Mouse (Mus musculus) heart, embryonic 14.5 days (tissue): Measurements from ENCODE around the gene Nav1. TPM values are rescaled to one million over a fixed set of nuclear protein-coding genes. Genes with fewer than 3 reads are reported as not detected.

Experiments used
- ATAC-seq: fragments of 200-750 bp; cut with Nextera tagmentation; 2 replicates; pipeline ENCODE4 v1.8.0; 2017; ENCODE audit warnings: low read depth, moderate TSS enrichment; ENCODE audit not compliant: insufficient number of reproducible peaks, insufficient read depth, low FRiP score
- H3K27ac ChIP-seq, 2 experiments: fragments of 200-500 bp in 1 of 2; fragments of 300-500 bp in 1 of 2; sonication (generic) in 1 of 2; replicated peaks in 1 of 2; 2 replicates each; pipeline ENCODE4 v1.5.1; 2012 to 2014; ENCODE audit warnings: low read depth in 2 of 2, low read length in 2 of 2, control low read depth in 1 of 2, mild to moderate bottlenecking in 1 of 2, mixed read lengths in 1 of 2; ENCODE audit not compliant: control insufficient read depth in 1 of 2, insufficient read depth in 1 of 2
- H3K27me3 ChIP-seq: fragments of 300-500 bp; sonication (generic); 2 replicates; pipeline ENCODE4 v1.6.1; 2014; ENCODE audit warnings: mild to moderate bottlenecking, low read length, control low read depth; ENCODE audit not compliant: control insufficient read depth, insufficient read depth
- H3K36me3 ChIP-seq: fragments of 300-500 bp; sonication (generic); 2 replicates; pipeline ENCODE4 v1.6.1; 2014; ENCODE audit warnings: mild to moderate bottlenecking, control low read depth, low read length, mixed read lengths; ENCODE audit not compliant: control insufficient read depth, insufficient read depth
- H3K4me1 ChIP-seq, 2 experiments: fragments of 200-500 bp in 1 of 2; fragments of 300-500 bp in 1 of 2; sonication (generic) in 1 of 2; 2 replicates each; pipeline ENCODE4 v1.6.1; 2012 to 2014; ENCODE audit warnings: low read length in 2 of 2, control low read depth in 1 of 2, mixed read lengths in 1 of 2; ENCODE audit not compliant: control insufficient read depth in 2 of 2, insufficient read depth in 2 of 2
- H3K4me2 ChIP-seq: fragments of 300-500 bp; sonication (generic); 2 replicates; pipeline ENCODE4 v1.6.1; 2014; ENCODE audit warnings: mild to moderate bottlenecking, low read length
- H3K4me3 ChIP-seq, 2 experiments: fragments of 200-500 bp in 1 of 2; fragments of 300-500 bp in 1 of 2; sonication (generic) in 1 of 2; 2 replicates each; pipeline ENCODE4 v1.5.1; 2012 to 2014; ENCODE audit warnings: low read length in 2 of 2, mild to moderate bottlenecking in 2 of 2, control low read depth in 1 of 2, low read depth in 1 of 2, moderate library complexity in 1 of 2; ENCODE audit not compliant: control insufficient read depth in 1 of 2, insufficient read depth in 1 of 2
- H3K9ac ChIP-seq: fragments of 300-500 bp; sonication (generic); 2 replicates; pipeline ENCODE4 v1.6.1; 2014; ENCODE audit warnings: mild to moderate bottlenecking, low read length
- H3K9me3 ChIP-seq: fragments of 300-500 bp; sonication (generic); 2 replicates; pipeline ENCODE4 v1.6.1; 2016; ENCODE audit warnings: low read length, control low read depth; ENCODE audit not compliant: control insufficient read depth
- WGBS: fragments of 180-500 bp; shearing (Covaris S2); extraction: QIAGEN DNeasy Blood & Tissue Kit; methylation state at CpG from one replicate; pipeline ENCODE4 v1.1.7; 2014; 5-methylcytosine and 5-hydroxymethylcytosine counted together
- polyA plus RNA-seq: library from polyadenylated mRNA; unstranded; fragments of >200 nt; fragmentation: Nextera tagmentation; extraction: Ambion mirVana; gene quantifications from 2 replicates; pipeline ENCODE4 v1.2.1, GENCODE M21; 2014

Nav1 gene
- polyA plus RNA-seq, 1 experiment from 2014 or later: 28.0 TPM

- H3K4me3 ChIP-seq: no peak overlapping the region
- H3K9ac ChIP-seq: peak overlapping the region; percentile 44; the same call in 1 of the 2 replicates
- H3K36me3 ChIP-seq: peaks cover 9% of the 10 kb centered on the region; the same call in 1 of the 2 replicates
- peak overlapping the region; percentile 95 for H3K27ac ChIP-seq
- 20% methylated on average over 12 of the region's 12 CpGs for WGBS
- H3K27me3 ChIP-seq: no peaks in the 10 kb centered on the region
- peaks cover 24 to 37% of the 10 kb centered on the region in 2 experiments for H3K4me1 ChIP-seq
- peak; percentile 76 for ATAC-seq
- H3K9me3 ChIP-seq: 0 out of 2 replicates have a peak, but pooled peaks cover 4% of the 10 kb centered on the region
- H3K4me2 ChIP-seq: peak overlapping the region; percentile 19
Measured at GRCm38 (mm10) chr1:135523780-135524517, 83.1 kb downstream of the Nav1 start.

- Histone ChIP-seq H3K4me1 (peaks cover 27 to 38% of the 10 kb centered on the region in 2 experiments), H3K9me3 (0 out of 2 replicates have a peak, but pooled peaks cover 4% of the 10 kb centered on the region), H3K27me3 (no peaks in the 10 kb centered on the region), H3K36me3 (peaks cover 6% of the 10 kb centered on the region; the same call in 1 of the 2 replicates), H3K4me2 (peak overlapping the region; percentile 19; the same call in 1 of the 2 replicates), H3K9ac (peak overlapping the region; percentile 44; the same call in 1 of the 2 replicates), H3K4me3 (no peak overlapping the region), H3K27ac (peak overlapping the region; percentile 95)
- ATAC-seq: no peak
- WGBS: 42% methylated on average over 2 of the region's 2 CpGs
Measured at GRCm38 (mm10) chr1:135523344-135523743, 83.8 kb downstream of the Nav1 start.

DNA sequence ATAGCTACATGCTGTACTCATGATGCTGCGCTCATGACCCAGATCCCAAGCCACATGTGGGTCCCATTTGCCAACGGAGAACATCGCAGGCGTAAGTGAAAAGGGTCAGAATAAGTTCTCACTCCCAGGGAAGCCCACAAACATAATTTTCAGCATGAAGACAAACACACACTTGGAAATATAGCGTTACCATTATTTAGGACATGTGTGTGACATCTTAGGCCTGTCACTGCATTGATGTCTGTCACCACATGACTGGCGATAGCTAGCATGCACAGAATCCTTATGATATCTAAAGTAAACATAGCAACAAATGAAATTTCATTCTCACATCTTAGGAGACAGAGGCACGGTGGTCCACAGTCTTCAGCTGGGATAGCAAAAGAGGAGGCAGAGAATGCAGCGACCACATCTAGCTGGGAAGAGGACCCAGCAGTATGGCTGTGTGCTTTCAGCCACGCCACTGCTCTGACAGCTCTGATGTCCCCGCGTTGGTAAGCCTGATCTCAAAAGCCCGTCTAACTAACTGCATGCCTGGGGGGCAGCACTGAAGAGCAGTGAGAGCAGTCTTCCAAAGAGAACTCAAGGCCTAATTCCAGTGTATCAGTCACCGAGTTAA, 86.4 kb downstream of the Nav1 start:
- Histone ChIP-seq H3K4me1 (peaks cover 39 to 47% of the 10 kb centered on the region in 2 experiments), H3K9ac (peak overlapping the region; percentile 19; the same call in 1 of the 2 replicates), H3K27me3 (no peaks in the 10 kb centered on the region), H3K4me2 (no peak overlapping the region), H3K4me3 (no peak overlapping the region), H3K36me3 (no peaks in the 10 kb centered on the region), H3K27ac (no peak overlapping the region; a peak in 1 of 4 replicates), H3K9me3 (0 out of 2 replicates have a peak, but pooled peaks cover 4% of the 10 kb centered on the region)
- no peak for ATAC-seq
- WGBS: 62% methylated on average over 13 of the region's 13 CpGs

DNA sequence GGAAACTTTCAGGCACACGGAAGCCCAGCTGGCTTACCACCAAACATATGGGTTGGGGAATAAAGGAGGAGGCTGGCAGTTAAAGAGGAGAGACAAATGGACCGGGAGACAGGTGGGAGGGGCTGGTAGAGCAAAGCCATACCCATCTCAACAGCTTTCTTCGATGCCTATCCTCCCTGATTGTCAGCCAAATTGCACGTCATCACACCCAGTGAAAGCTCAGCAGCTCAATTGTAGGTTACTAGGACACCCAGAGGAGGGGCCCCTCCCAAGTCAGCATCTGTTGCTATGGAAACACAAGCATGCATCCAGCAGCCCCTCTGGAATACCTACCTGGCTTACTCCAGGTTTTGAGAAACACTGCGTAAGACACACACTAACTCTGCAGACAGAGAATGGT, 88.4 kb downstream of the Nav1 start:
- Histone ChIP-seq H3K9ac (no peak overlapping the region), H3K4me3 (no peak overlapping the region), H3K4me1 (peaks cover 43 to 53% of the 10 kb centered on the region in 2 experiments), H3K4me2 (no peak overlapping the region), H3K27ac (no peak overlapping the region), H3K36me3 (no peaks in the 10 kb centered on the region), H3K27me3 (no peaks in the 10 kb centered on the region), H3K9me3 (0 out of 2 replicates have a peak, but pooled peaks cover 4% of the 10 kb centered on the region)
- WGBS: 46% methylated on average over 5 of the region's 5 CpGs
- no peak for ATAC-seq

DNA sequence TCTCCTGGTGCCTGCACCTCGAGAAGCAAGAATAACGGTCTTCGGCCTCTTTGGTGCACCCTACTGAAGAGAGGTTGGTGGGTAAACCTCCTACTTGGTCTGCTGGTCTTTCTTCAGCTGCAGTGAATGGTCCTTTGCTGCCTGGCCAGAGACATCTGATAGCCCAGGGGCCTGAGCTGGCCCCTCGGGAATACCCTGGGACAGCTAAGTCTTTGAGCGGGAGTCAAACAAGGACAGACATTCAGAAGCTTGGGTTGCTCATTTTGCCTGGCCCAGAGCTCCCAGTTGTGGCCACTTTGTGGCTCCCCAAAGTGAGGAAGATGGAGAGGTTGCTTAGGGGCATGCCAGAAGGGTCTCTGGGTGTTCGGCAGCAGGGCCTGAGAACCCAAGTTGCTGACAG, 89.6 kb downstream of the Nav1 start:
- 78% methylated on average over 6 of the region's 6 CpGs for WGBS
- Histone ChIP-seq H3K9ac (no peak overlapping the region), H3K4me1 (peaks cover 48 to 57% of the 10 kb centered on the region in 2 experiments), H3K4me3 (no peak overlapping the region), H3K4me2 (no peak overlapping the region), H3K9me3 (0 out of 2 replicates have a peak, but pooled peaks cover 4% of the 10 kb centered on the region), H3K36me3 (no peaks in the 10 kb centered on the region), H3K27me3 (no peaks in the 10 kb centered on the region), H3K27ac (0 out of 4 replicates have a peak overlapping the region, but pooled peaks of 1 of the 2 experiments have one; percentile 15)
- ATAC-seq: no peak

- H3K9me3 ChIP-seq: 0 out of 2 replicates have a peak, but pooled peaks cover 3% of the 10 kb centered on the region
- H3K27ac ChIP-seq: peak overlapping the region in 1 of 2 experiments; percentile 15; a peak in 1 of 4 replicates
- no peak for ATAC-seq
- H3K27me3 ChIP-seq: no peaks in the 10 kb centered on the region
- H3K36me3 ChIP-seq: no peaks in the 10 kb centered on the region
- H3K4me1 ChIP-seq: peaks cover 53 to 65% of the 10 kb centered on the region in 2 experiments
- no peak overlapping the region for H3K4me3 ChIP-seq
- no peak overlapping the region for H3K4me2 ChIP-seq
- 62% methylated on average over 10 of the region's 10 CpGs for WGBS
- no peak overlapping the region for H3K9ac ChIP-seq
Measured at GRCm38 (mm10) chr1:135516511-135517305, 90.4 kb downstream of the Nav1 start.

DNA sequence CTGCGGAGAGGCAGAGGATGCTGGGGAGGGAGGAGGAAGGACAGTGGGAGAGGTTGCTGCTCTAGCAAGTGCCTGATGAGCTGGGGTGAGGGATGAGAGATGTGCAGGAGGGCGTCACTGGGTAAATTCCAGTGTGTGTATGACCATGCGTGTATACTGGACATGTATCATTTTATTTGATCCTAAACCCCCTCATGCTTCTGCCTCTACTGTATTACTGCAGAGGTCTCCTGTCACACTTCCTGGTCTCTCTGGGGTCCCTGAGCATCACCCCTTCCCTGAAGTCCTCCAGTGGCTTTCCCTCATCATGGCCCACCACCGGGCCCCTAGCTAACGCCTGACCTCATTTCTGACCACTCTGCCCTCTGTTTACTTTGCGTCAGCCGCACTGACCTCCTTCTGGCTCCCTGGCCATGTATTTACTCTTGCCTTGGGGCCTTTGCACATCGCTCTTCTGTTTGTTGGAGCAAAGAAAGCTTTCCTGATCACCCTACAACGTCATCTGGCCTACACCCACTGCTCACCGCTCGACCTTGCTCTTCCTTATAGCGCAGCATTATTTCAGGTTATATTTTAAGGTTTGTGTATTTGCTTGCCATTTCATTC, 91.4 kb downstream of the Nav1 start:
- 82% methylated on average over 12 of the region's 12 CpGs for WGBS
- Histone ChIP-seq H3K4me2 (no peak overlapping the region), H3K27me3 (no peaks in the 10 kb centered on the region), H3K27ac (no peak overlapping the region), H3K36me3 (no peaks in the 10 kb centered on the region), H3K4me1 (peaks cover 59 to 72% of the 10 kb centered on the region in 2 experiments), H3K9ac (no peak overlapping the region), H3K9me3 (no peaks in the 10 kb centered on the region), H3K4me3 (no peak overlapping the region)
- no peak for ATAC-seq
